Mouse (Mus musculus): ENCODE measurements around the gene Gm13128. TPM values are rescaled to one million over a fixed set of nuclear protein-coding genes. Genes with fewer than 3 reads are reported as not detected.
"Not testable (repeated sequence)": the region's sequence is repeated elsewhere in the genome, so short reads cannot be mapped to it uniquely, and the experiment has no call there.

Gene Gm13128
- polyA plus RNA-seq (2016; fragmentation: Nextera tagmentation; extraction: Ambion mirVana), result not detected in 2 replicates

DNA sequence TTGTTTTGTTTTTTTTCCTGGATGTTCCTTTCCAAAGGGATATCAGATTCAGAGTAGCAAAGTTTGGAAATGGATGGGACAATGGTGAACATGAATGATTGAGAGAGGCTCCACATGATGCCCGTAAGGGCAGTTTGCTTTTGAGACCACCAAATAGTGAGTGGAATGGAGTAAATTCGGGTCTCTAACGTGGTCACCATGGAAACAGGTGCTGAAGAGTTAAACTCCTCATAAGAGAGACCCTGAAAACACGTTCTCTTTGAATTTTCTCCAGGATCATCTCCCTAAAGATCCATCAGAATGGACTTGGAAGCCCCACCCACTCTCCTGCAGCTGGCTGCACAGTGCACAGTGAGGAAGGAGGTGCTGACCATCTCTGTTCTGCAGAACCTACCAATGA lies at the start of gene Gm13128:
Gm13128 (plus strand) TSS at position 301 of the 400 bp plus-strand sequence.
- H3K4me1 ChIP-seq (replicated peaks); H3K27ac ChIP-seq (ENCODE audit: poor library complexity, severe bottlenecking); H3K9ac ChIP-seq: not testable (repeated sequence)

GRCm38 (mm10) chr4:144280388-144280787 lies 49.7 kb upstream of the Gm13128 start, which contains the start of gene Pramel5:
TSS of gene Pramel5 (minus strand) at chr4:144280488.
- H3K27me3 ChIP-seq (replicated peaks); H3K4me1 ChIP-seq (replicated peaks); H3K4me3 ChIP-seq; H3K4me2 ChIP-seq; H3K27ac ChIP-seq (ENCODE audit: poor library complexity, severe bottlenecking); H3K36me3 ChIP-seq; H3K9me3 ChIP-seq (replicated peaks); H3K9ac ChIP-seq; ATAC-seq (ENCODE audit: insufficient number of reproducible peaks, low FRiP score): not testable (repeated sequence)
- 47% methylated on average over 1 of the region's 1 CpGs for WGBS

More for the DNA sequence above, at the start of gene Gm13128:
- H3K4me2 ChIP-seq; H3K27me3 ChIP-seq (replicated peaks); H3K9me3 ChIP-seq (replicated peaks); H3K4me3 ChIP-seq; ATAC-seq (ENCODE audit: insufficient number of reproducible peaks, low FRiP score); H3K36me3 ChIP-seq: not testable (repeated sequence)
- 56% methylated on average over 4 of the region's 4 CpGs for WGBS

DNA sequence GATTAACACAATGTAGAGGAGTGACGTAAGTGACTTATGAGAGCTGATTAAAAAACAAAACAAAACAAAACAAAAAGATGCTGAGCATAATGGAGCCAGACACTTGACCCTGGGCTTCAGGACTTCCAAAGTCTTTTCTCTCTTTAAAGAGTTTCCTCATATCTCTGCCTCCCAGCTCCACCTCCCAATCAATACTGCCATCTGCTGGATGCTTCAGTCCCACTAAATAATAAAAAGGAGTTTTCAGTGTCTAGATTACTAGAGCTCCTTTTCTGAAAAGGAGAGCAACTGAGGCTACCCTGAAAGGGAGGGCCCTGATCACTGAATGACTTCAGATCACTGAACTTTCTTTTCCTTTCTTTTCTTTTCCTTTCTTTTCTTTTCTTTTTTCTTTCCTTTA lies 30.6 kb upstream of the Gm13128 start:
- not testable (repeated sequence) for H3K4me2 ChIP-seq; H3K27ac ChIP-seq (ENCODE audit: poor library complexity, severe bottlenecking); H3K9me3 ChIP-seq (replicated peaks); H3K9ac ChIP-seq; H3K36me3 ChIP-seq; H3K4me1 ChIP-seq (replicated peaks); H3K27me3 ChIP-seq (replicated peaks); H3K4me3 ChIP-seq; ATAC-seq (ENCODE audit: insufficient number of reproducible peaks, low FRiP score)
- WGBS, result 42% methylated on average over 1 of the region's 1 CpGs

DNA sequence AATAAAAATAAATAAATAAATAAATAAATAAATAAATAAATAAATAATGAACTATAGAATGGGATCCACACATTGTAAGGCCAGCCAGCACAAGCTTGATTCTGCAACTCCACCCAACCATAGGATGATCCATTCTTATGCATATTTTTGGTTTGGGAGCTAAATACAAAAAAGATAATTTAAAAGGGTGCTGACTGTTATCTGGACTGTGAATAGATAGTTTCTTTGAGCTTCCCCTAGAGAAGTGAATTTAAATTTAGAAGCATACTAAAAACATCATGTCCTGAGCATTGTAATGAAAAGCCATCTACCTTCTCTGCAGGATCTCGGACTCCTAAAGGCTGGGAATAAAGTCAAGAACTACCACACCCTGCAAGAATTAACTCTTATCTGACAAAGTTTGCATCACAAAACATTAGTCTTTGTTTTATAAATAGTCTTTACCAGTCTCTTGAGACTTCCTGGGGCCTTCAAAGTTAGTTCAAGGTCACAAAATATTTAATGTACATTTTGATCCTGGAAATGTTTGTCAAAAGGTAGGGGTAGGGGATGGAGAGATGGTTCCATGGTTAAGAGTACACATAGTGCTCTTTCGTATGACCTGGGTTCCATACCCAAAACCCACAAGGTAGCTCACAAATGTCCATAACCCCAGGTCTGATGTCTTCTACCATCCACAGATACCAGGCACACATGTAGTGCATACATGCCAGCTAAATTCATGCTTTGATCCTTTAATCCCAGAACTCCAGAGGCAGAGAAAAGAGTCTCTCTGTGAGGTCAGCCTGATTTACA lies 17.2 kb upstream of the Gm13128 start:
- not testable (repeated sequence) for ATAC-seq (ENCODE audit: insufficient number of reproducible peaks, low FRiP score)

DNA sequence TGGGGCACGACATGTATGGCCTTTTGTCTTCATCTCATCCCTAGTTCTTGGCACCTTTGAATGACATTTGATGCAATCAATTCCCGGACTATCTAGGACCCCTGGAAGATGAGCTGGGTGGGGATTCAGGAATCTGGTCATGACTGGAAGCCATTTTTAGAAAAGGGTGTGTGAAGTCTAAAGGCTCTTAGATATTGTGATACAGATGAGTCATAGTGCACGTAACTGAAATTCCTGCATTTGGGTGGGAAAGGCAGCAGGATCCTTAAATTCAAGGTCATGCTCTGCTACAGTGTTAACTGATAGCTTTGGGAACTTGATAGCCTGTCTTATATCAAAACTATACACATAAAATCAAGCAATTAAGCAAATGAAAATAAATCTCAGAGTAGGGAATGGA lies 5.8 kb downstream of the Gm13128 start:
- not testable (repeated sequence) for ATAC-seq (ENCODE audit: insufficient number of reproducible peaks, low FRiP score); H3K27ac ChIP-seq (ENCODE audit: poor library complexity, severe bottlenecking); H3K4me2 ChIP-seq; H3K36me3 ChIP-seq; H3K9me3 ChIP-seq (replicated peaks); H3K9ac ChIP-seq; H3K27me3 ChIP-seq (replicated peaks); H3K4me3 ChIP-seq; H3K4me1 ChIP-seq (replicated peaks)
- WGBS, result 75% methylated on average over 3 of the region's 3 CpGs

More for the DNA sequence above, 17.2 kb upstream of the Gm13128 start:
- not testable (repeated sequence) for H3K9me3 ChIP-seq (replicated peaks); H3K9ac ChIP-seq; H3K4me2 ChIP-seq; H3K4me1 ChIP-seq (replicated peaks); H3K36me3 ChIP-seq; H3K27me3 ChIP-seq (replicated peaks); H3K4me3 ChIP-seq; H3K27ac ChIP-seq (ENCODE audit: poor library complexity, severe bottlenecking)
- WGBS, result 74% methylated on average over 2 of the region's 2 CpGs

DNA sequence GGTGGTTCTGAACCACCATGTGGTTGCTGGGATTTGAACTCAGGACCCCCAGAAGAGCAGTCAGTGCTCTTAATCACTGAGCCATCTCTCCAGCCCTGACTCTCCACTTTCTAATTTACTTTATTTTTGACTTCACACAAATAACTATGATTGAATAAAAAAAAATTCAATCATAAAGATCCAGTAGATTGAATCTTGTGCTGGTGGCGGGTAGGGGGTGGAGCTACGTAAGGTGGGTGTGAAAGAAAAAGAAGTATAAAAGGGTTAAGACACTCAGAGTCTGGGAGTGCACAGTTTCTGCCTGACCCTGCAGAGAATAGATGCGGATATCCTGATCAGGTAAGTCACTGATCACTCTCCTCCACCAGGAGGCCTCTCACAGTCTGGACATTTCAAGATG lies 27.6 kb downstream of the Gm13128 start, which contains the start of gene Gm13119:
Gm13119 (plus strand) TSS at position 301 of the 400 bp plus-strand sequence.
- H3K4me1 ChIP-seq (replicated peaks); H3K27ac ChIP-seq (ENCODE audit: poor library complexity, severe bottlenecking); ATAC-seq (ENCODE audit: insufficient number of reproducible peaks, low FRiP score); H3K4me3 ChIP-seq; H3K9me3 ChIP-seq (replicated peaks); H3K36me3 ChIP-seq; H3K4me2 ChIP-seq; H3K9ac ChIP-seq; H3K27me3 ChIP-seq (replicated peaks): not testable (repeated sequence)
- WGBS, result 84% methylated on average over 3 of the region's 3 CpGs

DNA sequence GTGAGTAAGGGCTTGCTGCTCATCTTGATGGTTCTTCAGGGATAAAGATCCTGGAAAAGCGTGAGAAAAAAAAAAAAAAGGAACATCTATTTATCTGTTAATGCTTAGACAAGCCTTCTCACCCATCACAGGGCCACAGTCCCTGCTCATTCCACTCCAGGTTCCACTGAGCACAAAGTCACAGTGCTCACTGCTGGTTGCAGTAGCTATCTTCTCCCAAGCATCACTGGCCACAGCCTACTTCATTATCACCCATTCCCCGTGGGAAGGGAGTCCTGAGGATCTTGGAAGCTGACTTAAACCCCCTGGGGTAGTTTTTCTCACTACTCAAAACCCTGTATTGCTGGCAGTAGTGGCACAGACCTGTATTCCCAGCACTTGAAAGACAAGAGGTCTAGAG lies 47.9 kb downstream of the Gm13128 start, which contains the start of gene Pramef20:
Pramef20 (minus strand) TSS at position 23 of the 400 bp plus-strand sequence.
- H3K4me1 ChIP-seq (replicated peaks), result no peaks in the 10 kb centered on the region
- 47% methylated on average over 2 of the region's 2 CpGs for WGBS

More for the DNA sequence above, 47.9 kb downstream of the Gm13128 start, which contains the start of gene Pramef20:
- H3K9me3 ChIP-seq (replicated peaks), result no peaks in the 10 kb centered on the region
- H3K36me3 ChIP-seq, result no peaks in the 10 kb centered on the region
- no peak within 1 kb of the TSS for H3K4me2 ChIP-seq
- ATAC-seq (ENCODE audit: insufficient number of reproducible peaks, low FRiP score), result no peak
- no peak within 1 kb of the TSS for H3K4me3 ChIP-seq
- H3K9ac ChIP-seq, result no peak within 1 kb of the TSS
- H3K27ac ChIP-seq (ENCODE audit: poor library complexity, severe bottlenecking), result no peak within 1 kb of the TSS
- H3K27me3 ChIP-seq (replicated peaks), result no peaks in the 10 kb centered on the region

Other genes with a start within 250 kb of the Gm13128 start
- not detected in 2 replicates for gene Gm13102, start 223.8 kb upstream of the Gm13128 start, polyA plus RNA-seq (2016; fragmentation: Nextera tagmentation; extraction: Ambion mirVana)
- not detected in 2 replicates for gene Oog3, start 167.6 kb upstream of the Gm13128 start, polyA plus RNA-seq (2016; fragmentation: Nextera tagmentation; extraction: Ambion mirVana)
- not detected in 2 replicates for gene Oog2, start 139.5 kb upstream of the Gm13128 start, polyA plus RNA-seq (2016; fragmentation: Nextera tagmentation; extraction: Ambion mirVana)
- gene C87977, start 116.9 kb upstream of the Gm13128 start, polyA plus RNA-seq (2016; fragmentation: Nextera tagmentation; extraction: Ambion mirVana), result not detected in 2 replicates
- gene Pramel5, start 49.8 kb upstream of the Gm13128 start, polyA plus RNA-seq (2016; fragmentation: Nextera tagmentation; extraction: Ambion mirVana), result not detected in 2 replicates
- not detected in 2 replicates for gene Gm13119, start 27.7 kb downstream of the Gm13128 start, polyA plus RNA-seq (2016; fragmentation: Nextera tagmentation; extraction: Ambion mirVana)
- gene Pramef20, start 47.7 kb downstream of the Gm13128 start, polyA plus RNA-seq (2016; fragmentation: Nextera tagmentation; extraction: Ambion mirVana), result not detected in 2 replicates
- gene Pramef12, start 78.2 kb downstream of the Gm13128 start, polyA plus RNA-seq (2016; fragmentation: Nextera tagmentation; extraction: Ambion mirVana), result 0.06 and 0.12 TPM in 2 replicates
- not detected in 2 replicates for gene 1700012P22Rik, start 108.5 kb downstream of the Gm13128 start, polyA plus RNA-seq (2016; fragmentation: Nextera tagmentation; extraction: Ambion mirVana)
- not detected in 2 replicates for gene Gm9944, start 123.1 kb downstream of the Gm13128 start, polyA plus RNA-seq (2016; fragmentation: Nextera tagmentation; extraction: Ambion mirVana)
- gene Aadacl3, start 133.5 kb downstream of the Gm13128 start, polyA plus RNA-seq (2016; fragmentation: Nextera tagmentation; extraction: Ambion mirVana), result not detected in 2 replicates
- not detected in 2 replicates for gene 9430007A20Rik, start 189.6 kb downstream of the Gm13128 start, polyA plus RNA-seq (2016; fragmentation: Nextera tagmentation; extraction: Ambion mirVana)
- gene Gm13124, start 234.9 kb downstream of the Gm13128 start, polyA plus RNA-seq (2016; fragmentation: Nextera tagmentation; extraction: Ambion mirVana), result not detected in 2 replicates

All from heart, embryonic 12.5 days (tissue).